Mouse (Mus musculus): ENCODE measurements at regions not wholly inside any gene's neighbourhood (a gene's known extent, or its start where the extent isn't known, plus 50 kb on each side); places are given as distances from the start of the nearest gene placed in this dataset.

GRCm38 (mm10) chr13:60243110-60243481, 65.9 kb upstream of the Gas1 start:
- no peak for TF ChIP-seq CTCF (IDR thresholded peaks at IDR 0.05; ENCODE audit: extremely low read depth, insufficient read depth, low read length)
- TF ChIP-seq POLR2A (IDR thresholded peaks at IDR 0.05; ENCODE audit: extremely low read depth, insufficient read depth, low read length) = no peak
